Mouse (Mus musculus): ENCODE measurements around the gene Krtap4-16. TPM values are rescaled to one million over a fixed set of nuclear protein-coding genes. Genes with fewer than 3 reads are reported as not detected.
"Not testable (repeated sequence)": the region's sequence is repeated elsewhere in the genome, so short reads cannot be mapped to it uniquely, and the experiment has no call there.

Gene Krtap4-16
- not detected in 2 replicates for polyA plus RNA-seq (2012; rRNA removed)

GRCm38 (mm10) chr11:99851508-99851907, at the start of gene Krtap4-16:
Gene Krtap4-16, minus strand, starts transcription at chr11:99851608.
- no peak for DNase-seq (ENCODE audit: low read depth)

- DNase-seq (ENCODE audit: low read depth) = not testable (repeated sequence)
These were observed 27.5 kb upstream of the Krtap4-16 start, which contains the start of gene Gm11567 for GRCm38 (mm10) chr11:99878887-99879286. Gene Gm11567, plus strand, starts transcription at chr11:99879187.

GRCm38 (mm10) chr11:99873089-99873488, 21.7 kb upstream of the Krtap4-16 start, which contains the start of gene Krtap9-1:
Gene Krtap9-1, plus strand, starts transcription at chr11:99873389.
- not testable (repeated sequence) for DNase-seq (ENCODE audit: low read depth)

- not testable (repeated sequence) for DNase-seq (ENCODE audit: low read depth)
These were observed 12.8 kb upstream of the Krtap4-16 start, which contains the start of gene Gm11559 for GRCm38 (mm10) chr11:99864176-99864575. Gene Gm11559, plus strand, starts transcription at chr11:99864476.

GRCm38 (mm10) chr11:99858761-99859160, 7.4 kb upstream of the Krtap4-16 start:
- DNase-seq (ENCODE audit: low read depth) = no peak

- DNase-seq (ENCODE audit: low read depth) = no peak
These were observed 6.2 kb upstream of the Krtap4-16 start, which contains the start of gene Gm11568 for GRCm38 (mm10) chr11:99857617-99858016. Gene Gm11568, plus strand, starts transcription at chr11:99857917.

- no peak for DNase-seq (ENCODE audit: low read depth)
These were observed 2.7 kb upstream of the Krtap4-16 start for GRCm38 (mm10) chr11:99854121-99854520.

GRCm38 (mm10) chr11:99846746-99847145, 4.7 kb downstream of the Krtap4-16 start:
- DNase-seq (ENCODE audit: low read depth) = no peak

- no peak for DNase-seq (ENCODE audit: low read depth)
These were observed 9.2 kb downstream of the Krtap4-16 start for GRCm38 (mm10) chr11:99842185-99842584.

GRCm38 (mm10) chr11:99837966-99838365, 13.4 kb downstream of the Krtap4-16 start, which contains the start of gene 2300003K06Rik:
Gene 2300003K06Rik, minus strand, starts transcription at chr11:99838066.
- no peak for DNase-seq (ENCODE audit: low read depth)

GRCm38 (mm10) chr11:99815566-99815965, 35.8 kb downstream of the Krtap4-16 start, which contains the start of gene Gm11564:
Gene Gm11564, minus strand, starts transcription at chr11:99815666.
- not testable (repeated sequence) for DNase-seq (ENCODE audit: low read depth)

- DNase-seq (ENCODE audit: low read depth) = not testable (repeated sequence)
These were observed 41.6 kb downstream of the Krtap4-16 start, which contains the start of gene Krtap4-13 for GRCm38 (mm10) chr11:99809792-99810191. Gene Krtap4-13, minus strand, starts transcription at chr11:99809892.

GRCm38 (mm10) chr11:99804346-99804745, 47.1 kb downstream of the Krtap4-16 start, which contains the start of gene Gm11554:
Gene Gm11554, minus strand, starts transcription at chr11:99804446.
- not testable (repeated sequence) for DNase-seq (ENCODE audit: low read depth)

Other genes with a start within 250 kb of the Krtap4-16 start
- gene Gm11938, start 248.3 kb downstream of the Krtap4-16 start, polyA plus RNA-seq (2012; rRNA removed) = not detected in 2 replicates
- gene Gm11937, start 241.4 kb downstream of the Krtap4-16 start, polyA plus RNA-seq (2012; rRNA removed) = not detected in 2 replicates
- gene Krtap2-4, start 236.8 kb downstream of the Krtap4-16 start, polyA plus RNA-seq (2012; rRNA removed) = not detected in 2 replicates
- gene Gm11562, start 231.2 kb downstream of the Krtap4-16 start, polyA plus RNA-seq (2012; rRNA removed) = not detected in 2 replicates
- not detected in 2 replicates for gene Krtap4-1, start 223.4 kb downstream of the Krtap4-16 start, polyA plus RNA-seq (2012; rRNA removed)
- gene Krtap4-2, start 216.5 kb downstream of the Krtap4-16 start, polyA plus RNA-seq (2012; rRNA removed) = not detected in 2 replicates
- gene Krtap4-7, start 207.5 kb downstream of the Krtap4-16 start, polyA plus RNA-seq (2012; rRNA removed) = not detected in 2 replicates
- gene Gm11555, start 201.4 kb downstream of the Krtap4-16 start, polyA plus RNA-seq (2012; rRNA removed) = not detected in 2 replicates
- not detected in 2 replicates for gene Gm11563, start 192.6 kb downstream of the Krtap4-16 start, polyA plus RNA-seq (2012; rRNA removed)
- not detected in 2 replicates for gene Krtap4-6, start 185.6 kb downstream of the Krtap4-16 start, polyA plus RNA-seq (2012; rRNA removed)
- not detected in 2 replicates for gene Gm14190, start 160.9 kb downstream of the Krtap4-16 start, polyA plus RNA-seq (2012; rRNA removed)
- gene Gm14180, start 117.3 kb downstream of the Krtap4-16 start, polyA plus RNA-seq (2012; rRNA removed) = not detected in 2 replicates
- not detected in 2 replicates for gene Gm11595, start 78.7 kb downstream of the Krtap4-16 start, polyA plus RNA-seq (2012; rRNA removed)
- gene Krtap4-8, start 70.9 kb downstream of the Krtap4-16 start, polyA plus RNA-seq (2012; rRNA removed) = not detected in 2 replicates
- gene Krtap4-9, start 66.4 kb downstream of the Krtap4-16 start, polyA plus RNA-seq (2012; rRNA removed) = not detected in 2 replicates
- not detected in 2 replicates for gene Gm11596, start 58.1 kb downstream of the Krtap4-16 start, polyA plus RNA-seq (2012; rRNA removed)
- not detected in 2 replicates for gene Gm11569, start 52.7 kb downstream of the Krtap4-16 start, polyA plus RNA-seq (2012; rRNA removed)
- not detected in 2 replicates for gene Gm11554, start 47.2 kb downstream of the Krtap4-16 start, polyA plus RNA-seq (2012; rRNA removed)
- not detected in 2 replicates for gene Krtap4-13, start 41.7 kb downstream of the Krtap4-16 start, polyA plus RNA-seq (2012; rRNA removed)
- not detected in 2 replicates for gene Gm11564, start 35.9 kb downstream of the Krtap4-16 start, polyA plus RNA-seq (2012; rRNA removed)
- gene 2300003K06Rik, start 13.5 kb downstream of the Krtap4-16 start, polyA plus RNA-seq (2012; rRNA removed) = not detected in 2 replicates
- gene Gm11568, start 6.3 kb upstream of the Krtap4-16 start, polyA plus RNA-seq (2012; rRNA removed) = not detected in 2 replicates
- gene Gm11559, start 12.9 kb upstream of the Krtap4-16 start, polyA plus RNA-seq (2012; rRNA removed) = not detected in 2 replicates
- not detected in 2 replicates for gene Krtap9-1, start 21.8 kb upstream of the Krtap4-16 start, polyA plus RNA-seq (2012; rRNA removed)
- not detected in 2 replicates for gene Gm11567, start 27.6 kb upstream of the Krtap4-16 start, polyA plus RNA-seq (2012; rRNA removed)
- not detected in 2 replicates for gene Krtap31-1, start 56.3 kb upstream of the Krtap4-16 start, polyA plus RNA-seq (2012; rRNA removed)
- not detected in 2 replicates for gene Gm11565, start 63.1 kb upstream of the Krtap4-16 start, polyA plus RNA-seq (2012; rRNA removed)
- not detected in 2 replicates for gene Krtap31-2, start 84.7 kb upstream of the Krtap4-16 start, polyA plus RNA-seq (2012; rRNA removed)
- not detected in 2 replicates for gene Krtap9-5, start 96.9 kb upstream of the Krtap4-16 start, polyA plus RNA-seq (2012; rRNA removed)
- not detected in 2 replicates for gene Krtap29-1, start 127.4 kb upstream of the Krtap4-16 start, polyA plus RNA-seq (2012; rRNA removed)
- gene Krtap16-1, start 135.0 kb upstream of the Krtap4-16 start, polyA plus RNA-seq (2012; rRNA removed) = not detected in 2 replicates
- not detected in 2 replicates for gene Krtap17-1, start 142.4 kb upstream of the Krtap4-16 start, polyA plus RNA-seq (2012; rRNA removed)
- 0.09 TPM in 1 of 2 replicates, not detected in the other for gene Krt33a, start 164.6 kb upstream of the Krtap4-16 start, polyA plus RNA-seq (2012; rRNA removed)
- gene Krt33b, start 178.3 kb upstream of the Krtap4-16 start, polyA plus RNA-seq (2012; rRNA removed) = not detected in 2 replicates
- not detected in 2 replicates for gene Krt34, start 189.9 kb upstream of the Krtap4-16 start, polyA plus RNA-seq (2012; rRNA removed)
- gene Krt31, start 198.9 kb upstream of the Krtap4-16 start, polyA plus RNA-seq (2012; rRNA removed) = 0.16 and 0.19 TPM in 2 replicates
- 0.71 and 3.7 TPM in 2 replicates for gene Krt32, start 236.6 kb upstream of the Krtap4-16 start, polyA plus RNA-seq (2012; rRNA removed)
- gene Krt35, start 244.6 kb upstream of the Krtap4-16 start, polyA plus RNA-seq (2012; rRNA removed) = 0.13 and 0.35 TPM in 2 replicates